Mouse (Mus musculus) lung, adult 2 months (tissue): ENCODE results near the gene Frmd8. TPM values are rescaled to one million over a fixed set of nuclear protein-coding genes. Genes with fewer than 3 reads are reported as not detected.
"Not testable (repeated sequence)": the region's sequence is repeated elsewhere in the genome, so short reads cannot be mapped to it uniquely, and the experiment has no call there.

Experiments used
- DNase-seq: peaks from one replicate; pipeline ENCODE4 v3.0.0; 2022
- H3K4me1 ChIP-seq: fragments of 200-500 bp; 2 replicates; pipeline ENCODE4 v1.6.1; 2011; ENCODE audit warnings: low read length; ENCODE audit not compliant: control insufficient read depth, insufficient read depth
- H3K4me3 ChIP-seq: fragments of 200-500 bp; replicated peaks from 2 replicates; pipeline ENCODE3; 2011; ENCODE audit warnings: low read depth, mild to moderate bottlenecking, control low read depth, low read length; ENCODE audit errors: extremely low read depth
- CTCF ChIP-seq: fragments of 200-500 bp; IDR thresholded peaks from 2 replicates; pipeline ENCODE4 v1.5.1; 2011; ENCODE audit warnings: mild to moderate bottlenecking, low read length, control low read depth; ENCODE audit not compliant: insufficient read depth
- POLR2A ChIP-seq: fragments of 200-500 bp; IDR thresholded peaks from 2 replicates; pipeline ENCODE4 v1.6.1; 2011; ENCODE audit warnings: low read depth, mild to moderate bottlenecking, control low read depth, low read length, borderline replicate concordance; ENCODE audit errors: extremely low read depth
- WGBS: fragments of 180-500 bp; shearing (Covaris S2); methylation state at CpG from one replicate; pipeline ENCODE4 v1.1.7; 2018; 5-methylcytosine and 5-hydroxymethylcytosine counted together
- polyA plus RNA-seq: library from polyadenylated mRNA; depleted of rRNA; stranded (reverse); fragments of >200 nt; gene quantifications from 2 replicates; pipeline ENCODE4 v1.2.3, GENCODE M21; 2012

Frmd8 gene
- polyA plus RNA-seq, 1 experiment, result 37.8 TPM

DNA sequence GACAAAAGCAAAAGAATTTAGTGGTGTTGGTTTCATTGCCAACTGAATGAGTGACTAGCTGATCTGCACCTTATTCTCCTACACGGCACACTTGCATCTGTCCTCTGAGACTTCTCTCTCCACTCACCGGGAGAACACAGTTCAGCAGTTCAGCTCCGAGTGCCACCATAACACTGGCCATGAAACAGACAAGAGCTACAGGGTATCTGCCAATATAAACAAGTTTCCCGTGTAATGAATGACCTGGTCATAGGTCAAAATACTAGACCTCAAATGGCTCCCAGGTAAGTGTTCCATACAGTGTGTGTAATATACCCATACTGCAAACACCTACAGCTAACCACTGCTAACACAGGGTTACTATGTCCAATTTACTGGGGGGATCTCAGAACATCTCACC lies 14.1 kb upstream of the Frmd8 start:
- WGBS, result 50% methylated on average over 4 of the region's 4 CpGs
- Histone ChIP-seq H3K4me1 (no peaks in the 10 kb centered on the region; the same call in 1 of the 2 replicates), H3K4me3 (no peak overlapping the region)
- TF ChIP-seq CTCF, result no peak
- no peak for TF ChIP-seq POLR2A
- no peak for DNase-seq

GRCm38 (mm10) chr19:5887234-5887815 lies 12.3 kb upstream of the Frmd8 start:
- Histone ChIP-seq H3K4me3 (no peak overlapping the region), H3K4me1 (no peaks in the 10 kb centered on the region)
- DNase-seq, result no peak
- TF ChIP-seq CTCF (no peak), POLR2A (no peak)
- 64% methylated on average over 3 of the region's 3 CpGs for WGBS

DNA sequence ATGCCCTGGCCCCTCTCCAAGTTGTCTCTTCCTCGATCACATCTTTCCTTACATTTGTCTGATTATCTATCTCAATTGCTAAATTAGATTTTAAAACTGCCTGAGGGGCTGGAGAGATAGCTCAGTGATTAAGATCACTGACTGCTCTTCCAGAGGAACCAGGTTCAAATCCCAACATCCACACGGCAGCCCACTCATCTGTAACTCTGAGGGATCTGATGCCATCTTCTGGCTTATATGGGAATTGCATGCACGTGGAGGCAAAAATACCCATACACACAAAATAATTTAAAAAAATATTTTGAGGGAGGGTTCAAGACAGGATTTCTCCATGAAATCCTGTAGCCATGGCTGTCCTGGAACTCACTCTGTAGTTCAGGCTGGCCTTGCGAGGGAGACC lies 10.8 kb upstream of the Frmd8 start:
- 58% methylated on average over 4 of the region's 4 CpGs for WGBS
- no peak for DNase-seq
- no peak overlapping the region for H3K4me3 ChIP-seq
- H3K4me1 ChIP-seq, result no peaks in the 10 kb centered on the region
- no peak for TF ChIP-seq POLR2A
- no peak; the same call in 1 of the 2 replicates for TF ChIP-seq CTCF

DNA sequence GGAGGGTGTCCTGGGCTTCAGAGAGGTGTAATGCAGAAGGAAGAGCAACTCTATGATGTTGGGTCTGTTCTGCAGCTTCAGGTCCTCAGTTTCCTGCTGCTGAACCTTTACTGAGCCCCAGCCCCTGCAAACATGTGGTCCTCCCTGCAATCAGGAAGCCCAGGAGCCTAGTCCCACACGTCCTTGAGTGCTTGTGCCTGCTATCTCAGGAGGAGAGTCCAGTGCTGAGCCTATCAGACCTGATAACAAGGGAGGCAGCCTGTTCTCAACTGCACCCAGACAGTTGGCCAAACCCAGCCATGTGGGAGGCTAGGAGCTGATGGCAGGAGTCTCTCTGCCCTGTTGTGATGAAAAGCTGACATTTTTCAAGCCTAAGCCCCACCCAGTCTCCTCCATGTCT lies 8.9 kb upstream of the Frmd8 start:
- TF ChIP-seq POLR2A (no peak), CTCF (no peak)
- DNase-seq, result no peak
- Histone ChIP-seq H3K4me1 (no peaks in the 10 kb centered on the region; the same call in 1 of the 2 replicates), H3K4me3 (no peak overlapping the region)
- 61% methylated on average over 1 of the region's 1 CpGs for WGBS

- DNase-seq, H3K4me1 ChIP-seq, H3K4me3 ChIP-seq: not testable (repeated sequence)
- WGBS, result 53% methylated on average over 5 of the region's 5 CpGs
These were observed 7.0 kb upstream of the Frmd8 start for GRCm38 (mm10) chr19:5882079-5882478.

DNA sequence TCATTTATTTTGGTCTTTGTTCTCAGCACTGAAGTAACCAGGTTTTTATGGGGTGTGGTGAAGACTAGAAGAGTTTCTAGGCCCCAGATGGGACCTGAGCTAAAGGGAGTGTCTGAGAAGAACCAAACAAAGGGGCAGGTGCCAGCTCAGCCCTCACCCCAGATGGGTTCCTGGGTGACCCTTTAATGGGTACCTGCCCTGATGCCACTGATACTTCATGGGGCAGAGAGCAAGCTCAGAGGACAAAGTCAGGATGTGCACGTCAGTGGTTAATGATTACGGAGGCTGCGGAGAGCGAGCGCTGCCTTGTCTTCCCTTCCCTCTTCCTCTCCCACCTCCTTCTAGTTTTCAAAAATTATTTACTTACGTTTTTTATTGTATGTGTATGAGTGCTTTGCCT lies 6.1 kb upstream of the Frmd8 start:
- no peak for DNase-seq
- no peak overlapping the region for H3K4me3 ChIP-seq
- no peak for TF ChIP-seq POLR2A
- 92% methylated on average over 6 of the region's 6 CpGs for WGBS
- H3K4me1 ChIP-seq, result peaks cover 5% of the 10 kb centered on the region

- DNase-seq, result no peak
- Histone ChIP-seq H3K4me1 (peaks cover 5% of the 10 kb centered on the region), H3K4me3 (no peak overlapping the region)
- WGBS, result 94% methylated on average over 7 of the region's 7 CpGs
- TF ChIP-seq POLR2A (no peak), CTCF (no peak)
These were observed 4.7 kb upstream of the Frmd8 start for GRCm38 (mm10) chr19:5879735-5880134.

GRCm38 (mm10) chr19:5878916-5879315 lies 3.8 kb upstream of the Frmd8 start:
- DNase-seq, result no peak
- TF ChIP-seq CTCF (no peak), POLR2A (no peak)
- Histone ChIP-seq H3K4me1 (peaks cover 9% of the 10 kb centered on the region), H3K4me3 (no peak overlapping the region)
- WGBS, result 61% methylated on average over 3 of the region's 3 CpGs

DNA sequence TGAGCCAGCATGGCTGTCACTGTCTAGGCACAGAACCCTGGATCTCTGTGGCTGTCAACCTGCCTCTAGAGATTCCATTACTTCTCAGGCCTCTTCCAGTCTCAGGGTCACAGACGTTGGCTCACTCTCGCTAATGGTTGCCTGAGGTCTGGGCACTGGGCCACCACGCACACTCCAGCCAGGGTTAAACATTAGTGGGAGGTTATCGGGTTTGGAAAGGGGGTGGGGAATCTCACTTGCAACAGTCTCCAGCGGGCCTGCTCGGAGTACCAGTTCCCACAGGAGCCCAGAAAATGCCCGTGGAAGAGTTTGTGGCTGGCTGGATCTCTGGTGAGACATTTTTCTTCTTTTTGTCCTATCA lies 3.3 kb upstream of the Frmd8 start:
- DNase-seq, result peak; percentile 60
- 14% methylated on average over 7 of the region's 7 CpGs for WGBS
- TF ChIP-seq CTCF, result no peak
- TF ChIP-seq POLR2A, result no peak
- peaks cover 9% of the 10 kb centered on the region for H3K4me1 ChIP-seq
- no peak overlapping the region for H3K4me3 ChIP-seq

- 15% methylated on average over 15 of the region's 15 CpGs for WGBS
- peak within 1 kb of the TSS; percentile 65 for H3K4me3 ChIP-seq
- H3K4me1 ChIP-seq, result peaks cover 14% of the 10 kb centered on the region
- peak; percentile 70 for DNase-seq
- TF ChIP-seq POLR2A (peak; percentile 60; the same call in 1 of the 2 replicates), CTCF (peak; percentile 88)
These were observed 2.7 kb upstream of the Frmd8 start, which contains the start of gene Slc25a45 for GRCm38 (mm10) chr19:5877618-5878361. Slc25a45 (plus strand) TSS chr19:5877808.
